Mouse (Mus musculus) small intestine, adult 2 months (tissue): ENCODE measurements at regions not wholly inside any gene's neighbourhood (a gene's known extent, or its start where the extent isn't known, plus 50 kb on each side); places are given as distances from the start of the nearest gene placed in this dataset.

Experiments used
- CTCF ChIP-seq: fragments of 200-500 bp; IDR thresholded peaks from 2 replicates; pipeline ENCODE4 v1.5.1; 2012; ENCODE audit warnings: low read depth, mild to moderate bottlenecking, control low read depth, inconsistent platforms, low read length, moderate library complexity, mixed read lengths; ENCODE audit not compliant: insufficient replicate concordance, insufficient read length; ENCODE audit errors: extremely low read depth
- POLR2A ChIP-seq: fragments of 200-500 bp; IDR thresholded peaks from 2 replicates; pipeline ENCODE4 v1.6.1; 2012; ENCODE audit warnings: low read depth, mild to moderate bottlenecking, control low read depth, inconsistent platforms, low read length, moderate library complexity

- no peak for TF ChIP-seq POLR2A
- TF ChIP-seq CTCF: no peak
Observed at GRCm38 (mm10) chr11:20445061-20445902, 97.8 kb upstream of the Sertad2 start.
